Mouse (Mus musculus) hindbrain, embryonic 15.5 days (tissue): ENCODE measurements at regions not wholly inside any gene's neighbourhood (a gene's known extent, or its start where the extent isn't known, plus 50 kb on each side); places are given as distances from the start of the nearest gene placed in this dataset.

Source experiments
- ATAC-seq: fragments of 200-750 bp; cut with Nextera tagmentation; 2 replicates; pipeline ENCODE4 v1.8.0; 2017; ENCODE audit warnings: low read depth, moderate number of reproducible peaks, moderate TSS enrichment; ENCODE audit not compliant: low FRiP score
- H3K27ac ChIP-seq: fragments of 300-500 bp; sonication (generic); replicated peaks from 2 replicates; pipeline ENCODE4 v1.5.1; 2015; ENCODE audit warnings: mild to moderate bottlenecking, inconsistent platforms
- H3K27me3 ChIP-seq: fragments of 300-500 bp; sonication (generic); 2 replicates; pipeline ENCODE4 v1.6.1; 2015; ENCODE audit warnings: control low read depth, inconsistent platforms
- H3K36me3 ChIP-seq: fragments of 300-500 bp; sonication (generic); 2 replicates; pipeline ENCODE4 v1.6.1; 2015; ENCODE audit warnings: control low read depth, inconsistent platforms
- H3K4me1 ChIP-seq: fragments of 300-500 bp; sonication (generic); replicated peaks from 2 replicates; pipeline ENCODE4 v1.6.1; 2015; ENCODE audit warnings: control low read depth, inconsistent platforms
- H3K4me2 ChIP-seq: fragments of 300-500 bp; sonication (generic); 2 replicates; pipeline ENCODE4 v1.6.1; 2015; ENCODE audit warnings: moderate library complexity, mild to moderate bottlenecking, inconsistent platforms
- H3K4me3 ChIP-seq: fragments of 300-500 bp; sonication (generic); 2 replicates; pipeline ENCODE4 v1.5.1; 2015; ENCODE audit warnings: mild to moderate bottlenecking, inconsistent platforms
- H3K9ac ChIP-seq: fragments of 300-500 bp; sonication (generic); 2 replicates; pipeline ENCODE4 v1.6.1; 2015; ENCODE audit warnings: inconsistent platforms
- H3K9me3 ChIP-seq: fragments of 300-500 bp; sonication (generic); 2 replicates; pipeline ENCODE4 v1.6.1; 2016; ENCODE audit warnings: control low read depth, inconsistent platforms
- WGBS: fragments of 180-500 bp; shearing (Covaris S2); methylation state at CpG from one replicate; pipeline ENCODE4 v1.1.7; 2015; 5-methylcytosine and 5-hydroxymethylcytosine counted together

DNA sequence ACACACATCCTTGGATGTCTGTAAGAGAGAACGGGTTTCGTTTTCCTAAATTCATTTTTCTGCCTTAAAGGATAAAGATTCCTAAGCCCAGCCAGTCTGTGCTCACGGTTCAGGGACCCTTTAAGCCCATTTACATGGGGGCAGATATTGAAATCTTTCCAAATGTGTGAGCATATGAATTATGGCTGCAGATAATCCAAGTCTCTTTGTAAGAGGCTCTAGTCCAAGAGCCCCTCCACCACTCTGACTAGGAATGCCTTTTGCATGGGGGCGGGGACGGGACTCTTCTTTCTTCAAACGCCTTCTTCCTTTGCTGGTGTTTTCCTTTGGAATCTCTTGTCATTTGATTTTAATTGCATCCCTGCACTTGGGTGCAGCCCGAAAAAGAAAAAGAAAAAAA, 54.2 kb upstream of the Mgmt start:
- H3K27ac ChIP-seq: no peak overlapping the region
- ATAC-seq: no peak

DNA sequence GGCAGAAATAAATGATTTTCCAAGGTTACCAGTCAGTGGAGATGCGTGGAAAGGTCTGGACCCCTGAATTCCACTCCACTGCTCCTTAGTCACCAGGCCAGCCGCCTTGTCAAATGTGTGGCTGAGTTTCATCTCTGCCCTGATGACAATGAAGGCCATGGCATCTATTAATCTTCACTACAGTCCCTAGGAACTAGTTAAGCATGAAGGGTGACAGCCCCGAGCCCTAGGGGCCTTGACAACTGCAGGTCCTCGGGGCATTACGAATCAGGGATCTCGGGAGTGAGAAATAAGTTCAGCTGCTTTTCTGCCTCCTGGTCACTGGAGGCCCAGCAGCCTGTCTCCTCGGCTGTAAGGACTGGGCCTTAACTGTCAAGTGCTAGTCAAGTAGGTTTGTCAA, 51.7 kb upstream of the Mgmt start:
- H3K9ac ChIP-seq: no peak overlapping the region
- H3K9me3 ChIP-seq: no peaks in the 10 kb centered on the region
- H3K4me1 ChIP-seq: peaks cover 21% of the 10 kb centered on the region
- no peak overlapping the region for H3K27ac ChIP-seq
- no peak overlapping the region for H3K4me2 ChIP-seq
- no peaks in the 10 kb centered on the region for H3K36me3 ChIP-seq
- no peak overlapping the region for H3K4me3 ChIP-seq
- 40% methylated on average over 7 of the region's 7 CpGs for WGBS
- no peak for ATAC-seq
- H3K27me3 ChIP-seq: no peaks in the 10 kb centered on the region

More for the DNA sequence above, 54.2 kb upstream of the Mgmt start:
- H3K4me3 ChIP-seq: no peak overlapping the region
- H3K4me1 ChIP-seq: peaks cover 12% of the 10 kb centered on the region
- no peaks in the 10 kb centered on the region for H3K27me3 ChIP-seq
- no peaks in the 10 kb centered on the region for H3K36me3 ChIP-seq
- 60% methylated on average over 7 of the region's 7 CpGs for WGBS
- no peaks in the 10 kb centered on the region for H3K9me3 ChIP-seq
- no peak overlapping the region for H3K4me2 ChIP-seq
- no peak overlapping the region for H3K9ac ChIP-seq

DNA sequence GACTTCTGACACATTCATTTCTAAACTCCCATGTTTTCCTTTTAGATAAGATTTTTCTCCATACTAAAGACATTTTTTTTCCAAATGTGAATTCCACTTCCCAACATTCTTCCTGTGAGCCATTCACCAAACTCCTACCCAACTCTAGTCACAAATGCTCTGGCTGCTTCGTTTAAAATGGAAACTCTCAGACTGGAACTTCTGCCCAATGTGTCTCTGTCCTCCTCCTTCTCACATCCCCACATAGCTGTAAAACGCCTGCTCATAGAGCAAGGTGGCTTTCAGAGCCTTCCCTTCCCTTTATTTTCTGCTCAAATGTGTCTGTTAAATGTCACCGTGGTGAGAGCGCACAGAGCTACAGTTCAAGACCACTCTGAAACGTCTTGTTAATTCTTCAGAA, 50.1 kb upstream of the Mgmt start:
- ATAC-seq: no peak
- Histone ChIP-seq H3K27me3 (no peaks in the 10 kb centered on the region), H3K4me1 (peaks cover 21% of the 10 kb centered on the region), H3K4me3 (no peak overlapping the region), H3K27ac (0 out of 2 replicates have a peak overlapping the region, but pooled peaks have one; percentile 4), H3K4me2 (no peak overlapping the region), H3K9ac (no peak overlapping the region), H3K9me3 (no peaks in the 10 kb centered on the region), H3K36me3 (no peaks in the 10 kb centered on the region)
- WGBS: 35% methylated on average over 5 of the region's 5 CpGs
